Mouse (Mus musculus): ENCODE results near the gene Ntf5. TPM values are rescaled to one million over a fixed set of nuclear protein-coding genes. Genes with fewer than 3 reads are reported as not detected.
"Not testable (repeated sequence)": the region's sequence is repeated elsewhere in the genome, so short reads cannot be mapped to it uniquely, and the experiment has no call there.

Ntf5 gene
- polyA plus RNA-seq, 1 experiment from 2014 or later, result 0.65 TPM

DNA sequence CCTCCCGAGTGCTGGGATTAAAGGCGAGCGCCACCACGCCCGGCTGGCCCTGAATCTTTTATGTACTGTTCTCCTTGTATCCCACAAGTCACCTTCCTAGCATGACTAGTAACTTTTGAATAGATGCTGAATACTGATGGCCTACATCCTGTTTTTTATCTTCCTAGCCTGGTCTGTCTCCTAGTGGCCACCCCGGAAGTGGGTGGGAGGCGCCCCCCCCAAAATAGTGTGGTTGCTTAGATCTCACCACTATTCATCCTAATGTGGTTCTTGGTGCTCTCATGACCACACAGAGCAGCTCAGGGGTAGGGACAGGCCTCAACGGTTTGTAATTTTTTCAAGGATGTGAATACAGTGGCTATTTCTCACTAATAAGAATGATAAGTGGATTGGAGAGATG is 38.9 kb upstream of the Ntf5 start:
- Histone ChIP-seq H3K9me3 (no peaks in the 10 kb centered on the region), H3K36me3 (replicated peaks) (peaks cover 73% of the 10 kb centered on the region), H3K27ac (no peak overlapping the region), H3K4me1 (peaks cover 21% of the 10 kb centered on the region), H3K9ac (no peak overlapping the region), H3K4me2 (no peak overlapping the region), H3K4me3 (replicated peaks) (no peak overlapping the region), H3K27me3 (peaks cover 9% of the 10 kb centered on the region)
- WGBS, result 93% methylated on average over 8 of the region's 8 CpGs
- ATAC-seq (ENCODE audit: low FRiP score), result no peak

DNA sequence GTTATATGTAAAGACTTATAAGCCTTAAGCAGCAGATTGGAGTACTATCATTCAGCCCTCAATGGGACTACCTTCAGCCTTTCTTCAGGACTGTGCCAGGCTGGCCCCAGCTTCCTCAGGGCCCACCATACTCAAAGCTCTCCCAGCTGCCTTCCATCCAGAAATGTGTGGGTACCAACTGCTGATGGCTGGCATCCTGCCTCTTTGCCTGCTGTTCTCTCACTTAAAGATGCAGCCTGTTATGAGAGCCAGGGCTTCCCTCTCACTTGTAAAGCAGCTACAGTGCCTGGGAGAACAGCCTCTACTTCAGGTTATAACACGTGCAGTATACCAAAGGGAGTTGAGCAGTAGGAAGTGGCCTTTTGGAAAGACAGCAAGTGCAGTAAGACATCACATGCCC is 37.4 kb upstream of the Ntf5 start:
- Histone ChIP-seq H3K4me1 (peaks cover 7% of the 10 kb centered on the region; the same call in 1 of the 2 replicates), H3K27me3 (no peaks in the 10 kb centered on the region), H3K27ac (no peak overlapping the region), H3K4me3 (replicated peaks) (no peak overlapping the region), H3K9ac (no peak overlapping the region), H3K4me2 (no peak overlapping the region), H3K36me3 (replicated peaks) (peaks cover 87% of the 10 kb centered on the region), H3K9me3 (no peaks in the 10 kb centered on the region)
- ATAC-seq (ENCODE audit: low FRiP score), result no peak
- WGBS, result 90% methylated on average over 1 of the region's 1 CpGs

DNA sequence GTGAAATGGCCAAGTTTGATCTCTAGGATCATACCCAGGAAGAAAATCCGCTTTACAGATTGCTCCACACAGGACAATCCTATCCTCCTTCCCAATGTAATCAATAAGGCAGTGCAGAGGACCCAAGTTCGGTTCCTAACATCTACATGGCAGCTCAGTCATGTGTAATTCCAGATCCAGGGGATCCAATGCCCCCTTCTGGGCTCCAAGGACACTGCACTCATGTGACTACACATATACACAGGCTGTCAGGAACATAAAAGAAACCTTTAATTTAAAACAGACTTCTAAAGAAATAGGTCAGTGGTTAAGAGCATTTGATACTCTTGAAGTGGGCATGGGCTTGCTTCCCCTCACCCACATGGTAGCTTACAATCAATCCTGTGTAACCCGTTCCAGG is 27.4 kb upstream of the Ntf5 start:
- H3K27me3 ChIP-seq, result no peaks in the 10 kb centered on the region
- H3K4me3 ChIP-seq (replicated peaks), result no peak overlapping the region
- ATAC-seq (ENCODE audit: low FRiP score), result no peak

DNA sequence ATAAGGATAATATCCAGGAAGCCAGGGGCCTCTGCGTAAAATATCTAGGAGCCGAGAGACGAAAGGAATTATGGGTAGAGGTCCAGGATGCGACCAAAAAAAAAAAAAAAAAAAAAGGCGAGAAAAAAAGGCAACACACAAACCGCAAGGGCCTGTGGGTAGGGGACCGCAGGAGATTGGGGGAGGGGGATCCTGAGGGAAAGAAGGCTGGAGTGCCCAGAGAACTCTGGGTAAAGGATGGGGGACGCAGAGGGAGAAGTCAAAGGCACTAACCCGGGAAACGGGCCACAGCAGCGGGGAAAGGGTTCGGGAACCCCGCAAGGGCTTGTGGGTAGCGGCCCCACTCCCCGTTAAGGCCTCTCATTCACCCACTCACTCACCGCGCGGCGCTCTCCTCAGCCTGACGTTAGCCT is 18.4 kb upstream of the Ntf5 start:
- peak overlapping the region; percentile 97 for H3K9ac ChIP-seq
- WGBS, result 0% methylated on average over 15 of the region's 20 CpGs

More for the DNA sequence above, 27.4 kb upstream of the Ntf5 start:
- Histone ChIP-seq H3K4me1 (no peaks in the 10 kb centered on the region), H3K27ac (no peak overlapping the region), H3K9ac (no peak overlapping the region), H3K4me2 (no peak overlapping the region), H3K9me3 (no peaks in the 10 kb centered on the region), H3K36me3 (replicated peaks) (peaks cover 96% of the 10 kb centered on the region)
- WGBS, result 88% methylated on average over 3 of the region's 3 CpGs

DNA sequence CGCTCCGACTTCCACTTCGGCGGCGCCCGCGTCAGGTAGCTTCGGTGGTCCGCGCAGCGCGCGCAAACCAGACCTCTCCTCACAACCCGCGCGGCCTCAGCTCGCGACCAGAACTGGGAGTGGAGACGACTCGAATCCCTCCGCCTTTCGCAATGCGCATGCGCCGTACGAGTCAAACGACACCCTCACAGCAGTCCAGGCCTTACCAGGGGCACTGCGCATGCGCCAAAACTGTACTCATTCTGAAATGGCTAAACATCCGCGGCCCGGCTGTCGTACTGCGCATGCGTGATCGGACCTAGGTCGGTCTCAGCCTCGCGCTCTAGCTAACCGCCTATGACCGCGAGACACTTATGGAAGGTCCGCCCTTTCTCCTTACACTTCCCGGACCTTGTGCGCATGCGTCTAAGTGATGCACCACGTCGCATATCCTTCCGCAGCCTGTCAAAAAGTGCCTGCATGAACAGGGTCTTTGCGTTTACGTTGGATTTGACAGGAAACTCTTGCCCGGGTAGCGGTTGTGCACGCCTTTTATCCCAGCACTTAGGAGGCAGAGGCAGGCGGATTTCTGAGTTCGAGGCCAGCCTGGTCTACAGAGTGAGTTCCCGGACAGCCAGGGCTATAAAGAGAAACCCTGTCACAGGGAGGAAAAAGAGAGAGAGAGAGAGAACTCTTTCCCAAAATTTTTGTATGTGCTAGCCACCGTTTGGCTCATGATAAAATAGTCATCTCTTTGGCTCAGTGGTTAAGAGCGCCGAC is 17.7 kb upstream of the Ntf5 start, which contains the start of gene Snrnp70:
TSS of gene Snrnp70 (minus strand) at position 165 of the 759 bp plus-strand sequence.
- peak; percentile 97 for ATAC-seq (ENCODE audit: low FRiP score)
- Histone ChIP-seq H3K9ac (peak within 1 kb of the TSS; percentile 97), H3K36me3 (replicated peaks) (peaks cover 30% of the 10 kb centered on the region), H3K9me3 (no peaks in the 10 kb centered on the region), H3K4me3 (replicated peaks) (peak within 1 kb of the TSS; percentile 85), H3K27me3 (no peaks in the 10 kb centered on the region), H3K4me1 (peaks cover 22% of the 10 kb centered on the region), H3K27ac (peak within 1 kb of the TSS; percentile 99), H3K4me2 (peak within 1 kb of the TSS; percentile 98)
- under 1% methylated on average over 60 of the region's 60 CpGs for WGBS

More for the DNA sequence above, 18.4 kb upstream of the Ntf5 start:
- peak overlapping the region; percentile 98 for H3K4me2 ChIP-seq
- peak overlapping the region; percentile 99 for H3K27ac ChIP-seq
- H3K4me1 ChIP-seq, result peaks cover 22% of the 10 kb centered on the region
- H3K4me3 ChIP-seq (replicated peaks), result peak overlapping the region; percentile 85
- no peaks in the 10 kb centered on the region for H3K9me3 ChIP-seq
- ATAC-seq (ENCODE audit: low FRiP score), result peak; percentile 80
- no peaks in the 10 kb centered on the region for H3K27me3 ChIP-seq
- peaks cover 36% of the 10 kb centered on the region for H3K36me3 ChIP-seq (replicated peaks)

DNA sequence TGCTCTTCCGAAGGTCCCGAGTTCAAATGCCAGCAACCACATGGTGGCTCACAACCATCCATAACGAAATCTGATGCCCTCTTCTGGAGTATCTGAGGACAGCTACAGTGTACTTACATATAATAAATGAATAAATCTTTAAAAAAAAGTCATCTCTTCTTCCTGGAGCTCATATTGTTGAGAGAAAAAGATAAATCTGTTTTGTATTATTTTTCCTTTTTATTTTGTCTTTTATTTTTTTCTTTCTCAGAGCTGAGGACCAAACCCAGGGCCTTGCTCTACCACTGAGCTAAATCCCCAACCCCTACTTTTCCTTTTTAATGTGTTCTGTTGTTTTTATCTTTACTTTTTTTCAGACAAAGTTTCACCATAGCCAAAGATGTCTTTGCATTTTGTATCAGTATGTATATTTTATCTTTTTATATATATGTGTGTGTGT is 17.1 kb upstream of the Ntf5 start:
- H3K9me3 ChIP-seq, H3K9ac ChIP-seq, H3K27me3 ChIP-seq: not testable (repeated sequence)
- Histone ChIP-seq H3K36me3 (replicated peaks) (peaks cover 26% of the 10 kb centered on the region), H3K4me1 (peaks cover 22% of the 10 kb centered on the region), H3K27ac (peak overlapping the region; percentile 99), H3K4me2 (peak overlapping the region; percentile 64), H3K4me3 (replicated peaks) (peak overlapping the region; percentile 85)
- 6% methylated on average over 3 of the region's 3 CpGs for WGBS
- ATAC-seq (ENCODE audit: low FRiP score), result peak; percentile 22; the same call in 1 of the 2 replicates

DNA sequence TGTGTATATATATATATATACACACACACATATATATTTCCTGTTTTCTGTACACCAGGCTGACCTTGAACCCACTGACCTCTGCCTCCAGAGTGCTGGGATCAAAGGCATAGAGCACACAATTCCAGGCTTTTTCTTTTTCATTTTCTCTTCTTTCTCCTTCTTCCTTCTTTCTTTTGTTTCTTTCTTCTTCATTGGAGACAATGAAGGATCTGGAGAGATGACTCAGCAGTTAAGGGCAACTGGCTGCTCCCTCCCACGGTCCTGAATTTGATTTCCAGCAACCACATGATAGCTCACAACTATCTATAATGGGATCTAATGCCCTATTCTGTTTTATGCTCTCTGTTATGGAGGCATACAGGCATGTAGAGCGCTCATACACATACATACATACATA is 16.7 kb upstream of the Ntf5 start:
- no peak overlapping the region for H3K27ac ChIP-seq
- WGBS, result 80% methylated on average over 2 of the region's 2 CpGs
- peaks cover 22% of the 10 kb centered on the region for H3K4me1 ChIP-seq
- no peaks in the 10 kb centered on the region for H3K9me3 ChIP-seq
- no peak overlapping the region for H3K9ac ChIP-seq
- 0 out of 2 replicates have a peak, but pooled peaks cover 2% of the 10 kb centered on the region for H3K27me3 ChIP-seq
- H3K4me3 ChIP-seq (replicated peaks), result no peak overlapping the region
- no peak for ATAC-seq (ENCODE audit: low FRiP score)
- no peak overlapping the region for H3K4me2 ChIP-seq
- H3K36me3 ChIP-seq (replicated peaks), result peaks cover 22% of the 10 kb centered on the region

DNA sequence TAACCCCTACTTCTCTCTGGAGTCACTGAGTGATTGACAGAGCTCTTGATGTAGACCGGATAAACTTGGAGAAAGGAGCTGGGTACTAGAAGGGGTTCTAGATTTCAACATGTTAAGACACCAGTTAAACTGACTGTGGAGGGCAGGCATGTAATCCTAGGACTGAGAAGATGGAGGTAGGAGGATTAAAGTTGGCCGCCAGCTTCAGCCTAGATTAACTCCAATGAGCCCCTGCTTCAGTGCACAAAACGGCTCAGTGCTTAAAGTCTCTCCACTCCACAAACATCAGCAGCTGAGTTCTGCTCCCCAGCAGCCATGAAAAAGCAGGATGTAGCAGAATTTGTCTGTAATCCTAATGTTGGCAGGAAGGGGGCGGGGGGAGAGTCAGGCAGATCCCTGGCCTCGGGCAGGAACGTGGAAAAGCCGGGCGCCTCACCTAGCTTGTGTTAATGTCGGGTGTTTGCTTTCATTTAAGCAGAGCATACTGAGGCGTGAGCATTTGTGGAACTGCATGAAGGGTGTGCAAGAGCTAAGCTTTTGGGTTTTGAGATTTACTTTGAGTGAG is 11.9 kb upstream of the Ntf5 start:
- Histone ChIP-seq H3K4me3 (replicated peaks) (no peak overlapping the region), H3K27me3 (peaks cover 32% of the 10 kb centered on the region), H3K9me3 (no peaks in the 10 kb centered on the region), H3K9ac (no peak overlapping the region), H3K27ac (no peak overlapping the region), H3K4me2 (no peak overlapping the region), H3K36me3 (replicated peaks) (no peaks in the 10 kb centered on the region), H3K4me1 (peaks cover 10% of the 10 kb centered on the region)
- ATAC-seq (ENCODE audit: low FRiP score), result no peak
- WGBS, result 72% methylated on average over 10 of the region's 10 CpGs

DNA sequence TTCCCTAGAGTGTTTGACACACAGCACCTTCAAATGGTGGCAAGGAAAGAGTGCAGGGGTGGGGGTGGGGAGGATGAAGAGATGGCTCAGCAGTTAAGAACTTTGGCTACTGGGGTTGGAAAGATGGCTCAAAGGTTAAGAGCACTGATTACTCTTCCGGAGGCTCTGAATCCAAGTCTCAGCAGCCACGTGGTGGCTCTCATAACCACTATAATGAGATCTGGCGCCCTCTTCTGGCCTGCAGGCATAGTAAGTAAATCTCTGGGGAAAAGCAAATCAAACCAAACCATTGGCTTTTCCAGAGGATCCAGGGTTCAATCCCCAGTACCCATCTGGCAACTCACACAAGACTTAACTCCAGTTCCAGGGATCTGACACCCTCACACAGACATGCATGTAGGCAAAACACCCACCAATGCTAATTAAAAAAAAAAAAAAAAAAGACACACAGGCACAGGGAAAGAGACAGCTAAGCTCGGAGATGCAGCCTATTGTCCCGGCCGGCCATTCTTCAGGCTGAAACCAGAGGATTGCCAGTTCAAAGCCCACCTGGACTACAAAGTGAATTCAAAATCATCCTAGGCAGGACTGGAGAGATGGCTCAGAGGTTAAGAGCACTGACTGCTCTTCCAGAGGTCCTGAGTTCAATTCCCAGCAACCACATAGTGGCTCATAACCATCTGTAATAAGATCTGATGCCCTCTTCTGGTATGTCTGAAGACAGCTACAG is 9.8 kb upstream of the Ntf5 start:
- no peak for ATAC-seq (ENCODE audit: low FRiP score)
- no peak overlapping the region for H3K4me2 ChIP-seq
- peaks cover 53% of the 10 kb centered on the region for H3K27me3 ChIP-seq
- WGBS, result 47% methylated on average over 6 of the region's 6 CpGs
- H3K4me3 ChIP-seq (replicated peaks), result no peak overlapping the region
- no peak overlapping the region for H3K27ac ChIP-seq
- H3K9me3 ChIP-seq, result no peaks in the 10 kb centered on the region
- no peak overlapping the region for H3K9ac ChIP-seq
- H3K4me1 ChIP-seq, result peaks cover 13% of the 10 kb centered on the region
- no peaks in the 10 kb centered on the region for H3K36me3 ChIP-seq (replicated peaks)

DNA sequence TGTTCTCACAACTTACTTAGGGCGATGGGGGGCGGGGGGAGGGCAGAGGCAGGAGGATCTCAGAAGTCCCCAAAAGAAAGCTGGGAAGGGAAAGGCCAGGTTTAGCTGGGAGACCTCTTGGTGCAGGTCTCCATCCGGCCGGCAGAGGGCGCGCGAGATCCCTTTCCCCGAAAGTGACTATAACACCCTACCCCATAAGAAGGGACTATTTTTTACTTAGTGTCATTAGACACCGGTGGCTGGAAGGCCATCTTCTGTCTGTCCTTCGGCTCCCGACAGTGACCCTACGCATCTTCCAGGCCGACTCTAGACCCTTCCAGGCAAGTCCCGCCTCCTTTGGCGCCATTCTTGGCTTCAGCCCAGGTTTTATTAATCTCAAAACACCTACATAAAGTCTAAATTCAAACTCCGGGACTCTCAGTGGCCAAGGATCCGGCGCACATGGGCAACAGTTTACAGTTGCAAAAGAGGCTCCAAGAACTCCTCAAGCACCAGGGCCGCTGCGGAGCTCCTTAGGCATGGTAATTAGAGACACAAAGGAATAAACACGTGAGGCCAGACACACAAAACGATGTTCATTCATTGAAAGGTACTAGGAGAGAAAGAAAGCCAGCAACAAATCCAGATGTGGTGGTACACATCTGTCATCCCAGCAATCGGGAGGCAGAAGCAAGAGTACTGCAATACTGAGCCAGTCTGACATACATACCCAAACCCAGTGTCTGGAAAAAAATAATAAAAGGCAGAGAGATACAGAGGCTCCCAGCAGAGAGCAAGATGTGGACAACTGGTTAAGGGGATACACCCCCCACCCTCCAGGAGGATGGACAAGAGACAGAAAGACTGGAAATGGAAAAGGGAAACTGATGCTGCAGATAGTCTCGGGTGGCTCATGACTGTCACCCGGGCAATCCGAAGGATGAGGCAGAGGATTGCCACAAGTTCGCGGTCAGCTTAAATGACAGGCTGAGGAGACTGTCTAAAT is 8.1 kb upstream of the Ntf5 start, which contains the start of gene Kcna7:
TSS of gene Kcna7 (plus strand) at position 563 of the 985 bp plus-strand sequence.
- ATAC-seq (ENCODE audit: low FRiP score), result no peak
- H3K9me3 ChIP-seq, result no peaks in the 10 kb centered on the region
- WGBS, result 12% methylated on average over 28 of the region's 28 CpGs
- peaks cover 13% of the 10 kb centered on the region for H3K4me1 ChIP-seq
- peaks cover 69% of the 10 kb centered on the region for H3K27me3 ChIP-seq
- peak within 1 kb of the TSS; percentile 33 for H3K4me3 ChIP-seq (replicated peaks)
- no peak within 1 kb of the TSS for H3K27ac ChIP-seq
- H3K9ac ChIP-seq, result 0 out of 2 replicates have a peak within 1 kb of the TSS, but pooled peaks have one; percentile 25
- H3K4me2 ChIP-seq, result peak within 1 kb of the TSS; percentile 46
- H3K36me3 ChIP-seq (replicated peaks), result no peaks in the 10 kb centered on the region
